Mouse (Mus musculus) frontal cortex, adult 2 months (tissue): Measurements from ENCODE around the gene Olfr373. TPM values are rescaled to one million over a fixed set of nuclear protein-coding genes. Genes with fewer than 3 reads are reported as not detected.
"Not testable (repeated sequence)": the region's sequence is repeated elsewhere in the genome, so short reads cannot be mapped to it uniquely, and the experiment has no call there.

ENCODE experiments used
- DNase-seq, 2 experiments: peaks; one replicate each; pipeline ENCODE4 v3.0.0; 2022; ENCODE audit warnings: low spot score in 1 of 2; ENCODE audit errors: extremely low spot score in 1 of 2
- polyA plus RNA-seq: library from polyadenylated mRNA; depleted of rRNA; stranded (reverse); fragments of >200 nt; gene quantifications from 2 replicates; pipeline ENCODE4 v1.2.3, GENCODE M21; 2012; rRNA removed

The Olfr373 gene
- polyA plus RNA-seq = not detected in 2 replicates

- not testable (repeated sequence) for DNase-seq
These were observed at the start of gene Olfr373 for GRCm38 (mm10) chr8:72082877-72083276. Olfr373 (plus strand) TSS chr8:72083177.

GRCm38 (mm10) chr8:72040918-72041317 lies 42.1 kb upstream of the Olfr373 start, which contains the start of gene Olfr372:
Olfr372 (plus strand) TSS chr8:72041218.
- DNase-seq = not testable (repeated sequence)

GRCm38 (mm10) chr8:72042493-72042892 lies 40.5 kb upstream of the Olfr373 start:
- no peak for DNase-seq

GRCm38 (mm10) chr8:72054633-72055032 lies 28.3 kb upstream of the Olfr373 start:
- DNase-seq = not testable (repeated sequence)

GRCm38 (mm10) chr8:72057643-72058042 lies 25.3 kb upstream of the Olfr373 start:
- DNase-seq = not testable (repeated sequence)

- DNase-seq = not testable (repeated sequence)
These were observed 16.1 kb upstream of the Olfr373 start for GRCm38 (mm10) chr8:72066819-72067399.

- no peak for DNase-seq
These were observed 1.8 kb downstream of the Olfr373 start for GRCm38 (mm10) chr8:72084744-72085143.

- DNase-seq = not testable (repeated sequence)
These were observed 4.6 kb downstream of the Olfr373 start for GRCm38 (mm10) chr8:72087611-72088010.

GRCm38 (mm10) chr8:72096721-72097120 lies 13.7 kb downstream of the Olfr373 start:
- DNase-seq = not testable (repeated sequence)

GRCm38 (mm10) chr8:72099377-72100103 lies 16.6 kb downstream of the Olfr373 start:
- DNase-seq = peak in 1 of 2 experiments; percentile 9

- DNase-seq = no peak
These were observed 22.2 kb downstream of the Olfr373 start for GRCm38 (mm10) chr8:72105165-72105564.

GRCm38 (mm10) chr8:72106740-72107139 lies 23.8 kb downstream of the Olfr373 start, which contains the start of gene Olfr374:
Olfr374 (plus strand) TSS chr8:72107040.
- DNase-seq = no peak

- no peak for DNase-seq
These were observed 27.9 kb downstream of the Olfr373 start for GRCm38 (mm10) chr8:72110876-72111275.

GRCm38 (mm10) chr8:72112486-72112885 lies 29.5 kb downstream of the Olfr373 start:
- no peak for DNase-seq

- no peak for DNase-seq
These were observed 32.2 kb downstream of the Olfr373 start for GRCm38 (mm10) chr8:72115202-72115601.

- no peak for DNase-seq
These were observed 35.6 kb downstream of the Olfr373 start for GRCm38 (mm10) chr8:72118616-72119015.

- not testable (repeated sequence) for DNase-seq
These were observed 38.5 kb downstream of the Olfr373 start for GRCm38 (mm10) chr8:72121486-72121885.

GRCm38 (mm10) chr8:72121997-72122396 lies 39.0 kb downstream of the Olfr373 start:
- no peak for DNase-seq

- DNase-seq = no peak
These were observed 44.9 kb downstream of the Olfr373 start for GRCm38 (mm10) chr8:72127834-72128233.

GRCm38 (mm10) chr8:72131251-72131650 lies 48.3 kb downstream of the Olfr373 start:
- no peak for DNase-seq

GRCm38 (mm10) chr8:72131901-72132300 lies 48.9 kb downstream of the Olfr373 start:
- DNase-seq = no peak

- no peak for DNase-seq
These were observed 49.4 kb downstream of the Olfr373 start for GRCm38 (mm10) chr8:72132417-72132816.
